Mouse (Mus musculus) limb, embryonic 10.5 days (tissue): ENCODE data around the gene Atad2b. TPM values are rescaled to one million over a fixed set of nuclear protein-coding genes. Genes with fewer than 3 reads are reported as not detected.

ENCODE experiments used
- DNase-seq: peaks from one replicate; pipeline ENCODE4 v3.0.0-alpha.2; 2017; ENCODE audit warnings: low spot score
- H3K27ac ChIP-seq: fragments of 300-500 bp; sonication (generic); 2 replicates; pipeline ENCODE4 v1.5.1; 2016; ENCODE audit warnings: mild to moderate bottlenecking
- H3K27me3 ChIP-seq: fragments of 300-500 bp; sonication (generic); 2 replicates; pipeline ENCODE4 v1.6.1; 2016; ENCODE audit warnings: low read depth, mild to moderate bottlenecking; ENCODE audit not compliant: poor library complexity, severe bottlenecking
- H3K36me3 ChIP-seq: fragments of 300-500 bp; sonication (generic); 2 replicates; pipeline ENCODE4 v1.6.1; 2016; ENCODE audit warnings: mild to moderate bottlenecking, moderate library complexity
- H3K4me1 ChIP-seq: fragments of 300-500 bp; sonication (generic); 2 replicates; pipeline ENCODE4 v1.6.1; 2016
- H3K4me3 ChIP-seq: fragments of 300-500 bp; sonication (generic); 2 replicates; pipeline ENCODE4 v1.5.1; 2016; ENCODE audit warnings: mild to moderate bottlenecking, moderate library complexity
- H3K9me3 ChIP-seq: fragments of 300-500 bp; sonication (generic); replicated peaks from 2 replicates; pipeline ENCODE4 v1.6.1; 2016; ENCODE audit warnings: mild to moderate bottlenecking
- WGBS: fragments of 180-500 bp; shearing (Covaris S2); methylation state at CpG from one replicate; pipeline ENCODE4 v1.1.7; 2016; 5-methylcytosine and 5-hydroxymethylcytosine counted together
- polyA plus RNA-seq: library from polyadenylated mRNA; unstranded; fragments of >200 nt; fragmentation: Nextera tagmentation; extraction: Ambion mirVana; gene quantifications from 2 replicates; pipeline ENCODE4 v1.2.1, GENCODE M21; 2016

The Atad2b gene
- polyA plus RNA-seq, 1 experiment from 2014 or later = 13.5 TPM

DNA sequence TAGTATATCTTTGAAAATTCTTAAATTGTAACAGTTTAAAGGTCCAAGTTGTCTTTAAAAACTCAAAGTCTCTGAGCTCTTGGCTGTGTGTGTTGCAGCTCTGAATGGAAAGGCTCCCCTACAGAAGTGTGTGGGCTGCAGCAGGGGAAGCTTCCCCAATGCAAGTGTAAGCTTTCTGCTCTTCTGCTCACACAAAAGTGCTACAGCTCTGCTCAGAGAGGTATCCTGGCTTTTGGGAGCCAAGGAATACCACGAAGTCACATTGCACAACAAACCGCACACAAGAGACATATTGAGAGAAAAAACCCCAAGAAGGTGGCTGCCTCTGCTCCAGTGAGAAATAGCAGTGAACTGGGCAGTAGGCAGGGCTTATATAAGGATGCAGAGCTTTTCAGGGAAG is 120.9 kb downstream of the Atad2b start:
- no peak for DNase-seq
- H3K9me3 ChIP-seq = no peaks in the 10 kb centered on the region
- no peak overlapping the region for H3K4me3 ChIP-seq
- no peaks in the 10 kb centered on the region for H3K4me1 ChIP-seq
- H3K27me3 ChIP-seq = no peaks in the 10 kb centered on the region
- H3K36me3 ChIP-seq = peaks cover 72% of the 10 kb centered on the region
- H3K27ac ChIP-seq = no peak overlapping the region
- WGBS = 96% methylated on average over 2 of the region's 2 CpGs

DNA sequence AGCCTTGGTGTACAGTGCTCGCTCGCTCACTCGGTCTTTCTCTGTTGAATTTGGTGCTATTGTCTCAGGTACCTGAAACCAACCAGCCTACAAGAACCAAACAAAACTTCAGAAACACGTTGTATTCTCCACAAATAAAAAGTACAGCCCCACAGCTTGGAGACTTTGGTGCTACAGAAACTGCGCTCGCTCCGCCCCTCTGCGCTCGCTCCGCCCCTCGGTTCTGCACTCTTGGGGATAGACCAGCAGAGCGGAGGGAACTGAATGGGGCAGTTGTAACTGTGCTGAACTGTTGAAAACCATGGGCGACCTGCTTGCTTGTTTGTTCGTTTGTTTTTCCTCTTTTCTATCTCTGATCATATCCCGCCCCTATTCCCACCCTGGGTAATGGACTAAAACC is 127.0 kb downstream of the Atad2b start:
- H3K27me3 ChIP-seq = no peaks in the 10 kb centered on the region
- DNase-seq = no peak
- H3K27ac ChIP-seq = no peak overlapping the region
- peaks cover 35% of the 10 kb centered on the region for H3K36me3 ChIP-seq
- H3K4me1 ChIP-seq = no peaks in the 10 kb centered on the region
- H3K4me3 ChIP-seq = no peak overlapping the region
- 90% methylated on average over 15 of the region's 15 CpGs for WGBS
- no peaks in the 10 kb centered on the region for H3K9me3 ChIP-seq

DNA sequence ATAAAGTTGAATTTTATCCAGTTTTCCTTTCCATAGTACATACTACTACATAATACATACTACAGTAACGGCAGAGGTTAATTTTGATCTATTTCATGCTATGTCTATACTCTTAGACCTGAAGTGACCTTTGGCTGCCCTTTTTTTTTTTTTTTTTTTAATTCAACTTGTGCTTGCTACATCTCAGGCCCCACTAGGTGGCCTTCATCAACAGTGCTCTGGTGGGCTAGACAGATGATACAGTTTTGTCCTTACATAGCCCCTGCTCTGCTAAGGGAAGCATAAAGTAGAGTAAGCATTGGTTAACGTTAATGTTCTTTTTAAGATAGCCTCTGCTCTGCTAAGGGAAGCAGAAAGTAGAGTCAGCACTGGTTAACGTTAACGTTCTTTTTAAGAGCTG is 131.0 kb downstream of the Atad2b start:
- Histone ChIP-seq H3K27ac (no peak overlapping the region), H3K4me3 (no peak overlapping the region), H3K27me3 (no peaks in the 10 kb centered on the region), H3K4me1 (no peaks in the 10 kb centered on the region), H3K9me3 (peaks cover 20% of the 10 kb centered on the region), H3K36me3 (peaks cover 15% of the 10 kb centered on the region)
- 96% methylated on average over 4 of the region's 4 CpGs for WGBS
- DNase-seq = no peak

DNA sequence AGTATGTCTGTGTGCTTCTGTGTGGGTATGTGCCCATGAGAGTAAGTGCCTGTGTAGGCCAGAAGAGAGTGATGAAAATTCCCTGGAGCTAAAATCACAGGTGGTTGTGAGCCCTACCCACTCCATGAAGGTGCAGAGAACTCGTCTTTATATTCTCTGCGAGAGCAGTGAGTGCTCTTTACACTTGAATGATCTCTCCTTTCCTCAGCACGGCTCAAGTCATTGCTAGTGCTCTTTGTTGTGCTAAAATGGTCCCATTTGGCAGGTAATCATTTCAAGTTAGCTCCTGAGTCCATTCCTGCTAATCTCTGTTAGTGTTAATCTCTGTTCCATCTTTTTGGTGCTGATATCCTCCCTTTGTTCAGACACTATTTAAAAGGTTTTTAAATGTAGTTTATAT is 150.4 kb downstream of the Atad2b start:
- Histone ChIP-seq H3K9me3 (no peaks in the 10 kb centered on the region), H3K27me3 (no peaks in the 10 kb centered on the region), H3K27ac (no peak overlapping the region), H3K36me3 (no peaks in the 10 kb centered on the region), H3K4me1 (no peaks in the 10 kb centered on the region), H3K4me3 (no peak overlapping the region)
- WGBS = 41% methylated on average over 3 of the region's 3 CpGs
- DNase-seq = no peak

DNA sequence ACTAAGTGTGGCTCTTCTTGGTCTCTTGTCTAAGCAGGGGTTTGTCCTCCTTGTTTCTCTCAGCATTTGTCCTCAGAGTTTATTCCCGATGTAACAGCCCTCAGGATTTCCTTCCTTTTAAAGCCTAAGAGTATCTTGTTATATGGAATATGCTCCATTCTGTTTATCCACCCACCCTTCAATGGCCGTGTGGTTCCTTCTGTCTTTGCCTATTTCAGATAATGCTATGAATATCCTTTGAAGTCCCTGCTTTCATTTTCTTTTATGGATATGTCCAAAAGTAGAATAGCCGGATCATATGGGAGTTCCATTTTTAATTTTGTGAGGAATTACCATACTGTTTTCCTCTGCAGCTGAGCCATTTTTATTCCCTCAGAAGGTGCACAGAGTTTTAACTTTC is 153.0 kb downstream of the Atad2b start:
- 85% methylated on average over 3 of the region's 3 CpGs for WGBS
- Histone ChIP-seq H3K4me1 (no peaks in the 10 kb centered on the region), H3K27ac (no peak overlapping the region), H3K4me3 (no peak overlapping the region), H3K27me3 (no peaks in the 10 kb centered on the region), H3K36me3 (no peaks in the 10 kb centered on the region), H3K9me3 (no peaks in the 10 kb centered on the region)
- DNase-seq = no peak

DNA sequence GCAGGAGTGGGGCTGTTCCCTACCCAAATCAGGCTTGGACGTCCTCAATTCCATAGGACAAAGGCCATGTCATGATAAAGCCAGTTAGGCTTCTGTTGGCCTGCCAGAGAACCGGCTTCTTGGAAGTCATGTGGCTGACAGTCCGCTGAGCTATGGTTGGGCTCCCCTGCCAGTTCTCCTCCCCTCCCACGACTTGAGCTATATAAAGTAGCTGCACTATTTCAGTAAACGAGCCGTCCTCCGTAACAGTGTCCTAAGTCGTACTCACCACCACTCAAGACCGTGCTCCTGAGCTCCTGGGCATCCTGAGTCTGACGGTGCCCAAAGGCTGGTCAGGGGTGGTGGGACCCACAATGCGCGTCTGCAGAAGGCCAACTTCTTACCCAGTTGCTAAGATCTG is 156.0 kb downstream of the Atad2b start:
- Histone ChIP-seq H3K4me3 (no peak overlapping the region), H3K27me3 (no peaks in the 10 kb centered on the region), H3K4me1 (no peaks in the 10 kb centered on the region), H3K27ac (no peak overlapping the region), H3K9me3 (no peaks in the 10 kb centered on the region), H3K36me3 (no peaks in the 10 kb centered on the region)
- no peak for DNase-seq
- 88% methylated on average over 12 of the region's 12 CpGs for WGBS

DNA sequence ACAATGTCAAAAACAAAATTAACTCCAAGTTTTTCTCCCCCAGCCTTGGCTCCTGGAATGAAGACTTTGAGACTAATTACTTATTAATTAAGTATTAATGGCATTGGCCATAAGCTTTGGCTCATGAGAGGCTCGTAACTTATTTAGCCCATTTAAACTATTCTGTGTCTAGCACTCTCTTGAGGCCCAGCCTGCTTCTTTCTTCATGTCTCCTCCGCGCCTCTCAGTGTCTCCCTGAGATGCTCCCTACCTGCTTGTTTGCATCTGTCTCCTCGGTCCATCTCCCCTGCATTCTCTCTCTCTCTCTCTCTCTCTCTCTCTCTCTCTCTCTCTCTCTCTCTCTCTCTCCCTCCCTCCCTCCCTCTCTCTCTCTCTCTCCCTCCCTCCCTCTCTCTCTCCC is 164.3 kb downstream of the Atad2b start:
- Histone ChIP-seq H3K27ac (no peak overlapping the region), H3K27me3 (no peaks in the 10 kb centered on the region), H3K4me1 (no peaks in the 10 kb centered on the region), H3K9me3 (no peaks in the 10 kb centered on the region), H3K4me3 (no peak overlapping the region), H3K36me3 (peaks cover 27% of the 10 kb centered on the region)
- no peak for DNase-seq
- WGBS = 95% methylated on average over 4 of the region's 4 CpGs

DNA sequence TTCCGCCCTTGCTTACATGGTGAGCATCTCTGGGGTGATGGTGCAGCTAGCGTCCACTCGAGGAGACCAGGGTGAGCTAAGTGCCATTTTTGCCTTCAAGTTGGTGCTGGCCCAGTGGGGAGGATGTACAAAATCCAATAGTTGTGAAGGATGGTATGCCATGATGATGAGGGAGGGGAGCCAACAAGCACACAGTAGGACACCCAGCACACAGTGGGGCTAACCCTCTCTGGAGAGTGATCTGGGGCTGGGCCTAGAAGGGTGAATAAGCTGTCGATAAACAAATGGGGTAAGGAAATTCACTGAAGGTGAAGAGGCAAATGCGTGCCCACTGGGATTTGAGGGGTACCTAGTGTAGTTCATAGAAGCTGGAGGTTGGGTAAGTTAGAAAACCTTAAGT is 167.6 kb downstream of the Atad2b start:
- no peak for DNase-seq
- 95% methylated on average over 5 of the region's 5 CpGs for WGBS
- no peak overlapping the region for H3K4me3 ChIP-seq
- H3K36me3 ChIP-seq = peaks cover 27% of the 10 kb centered on the region
- no peak overlapping the region for H3K27ac ChIP-seq
- no peaks in the 10 kb centered on the region for H3K27me3 ChIP-seq
- no peaks in the 10 kb centered on the region for H3K9me3 ChIP-seq
- H3K4me1 ChIP-seq = no peaks in the 10 kb centered on the region

DNA sequence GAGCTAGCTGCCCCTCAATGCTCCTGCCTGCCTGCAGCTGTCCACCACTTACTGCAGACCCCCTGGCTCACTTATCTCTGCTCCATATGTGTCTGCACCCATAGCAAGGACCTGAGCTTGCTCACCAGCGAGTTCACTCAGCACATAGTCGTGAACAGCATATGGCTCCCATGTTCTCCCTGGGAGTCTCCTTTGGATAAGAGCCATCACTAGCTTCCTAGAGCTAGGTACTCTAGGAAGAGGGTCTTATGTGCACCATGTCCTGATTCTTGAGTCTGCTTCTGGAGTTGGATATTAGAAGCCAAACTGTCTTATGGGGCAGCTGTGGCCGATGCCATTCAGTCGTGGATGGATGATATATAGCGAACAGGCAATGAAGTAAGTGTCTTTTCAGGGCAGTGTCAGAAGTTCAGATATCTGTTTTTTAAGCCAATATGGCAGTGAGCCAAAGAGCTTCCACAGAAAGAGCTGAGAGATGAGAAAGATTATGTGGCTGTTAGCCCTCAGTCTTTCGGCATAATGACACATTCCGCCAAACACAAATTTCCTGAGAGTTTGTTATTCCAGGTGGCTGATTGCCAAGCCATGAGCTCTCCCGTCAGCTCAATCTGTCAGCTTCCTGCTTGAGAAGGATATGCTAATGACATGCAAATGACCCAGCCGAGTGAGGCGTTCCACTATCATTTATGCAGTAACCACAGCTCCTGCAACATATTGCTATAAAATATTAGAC is 170.8 kb downstream of the Atad2b start:
- Histone ChIP-seq H3K4me3 (no peak overlapping the region), H3K9me3 (no peaks in the 10 kb centered on the region), H3K27ac (no peak overlapping the region), H3K27me3 (no peaks in the 10 kb centered on the region), H3K4me1 (no peaks in the 10 kb centered on the region), H3K36me3 (peaks cover 32% of the 10 kb centered on the region)
- WGBS = 68% methylated on average over 10 of the region's 10 CpGs
- no peak for DNase-seq

DNA sequence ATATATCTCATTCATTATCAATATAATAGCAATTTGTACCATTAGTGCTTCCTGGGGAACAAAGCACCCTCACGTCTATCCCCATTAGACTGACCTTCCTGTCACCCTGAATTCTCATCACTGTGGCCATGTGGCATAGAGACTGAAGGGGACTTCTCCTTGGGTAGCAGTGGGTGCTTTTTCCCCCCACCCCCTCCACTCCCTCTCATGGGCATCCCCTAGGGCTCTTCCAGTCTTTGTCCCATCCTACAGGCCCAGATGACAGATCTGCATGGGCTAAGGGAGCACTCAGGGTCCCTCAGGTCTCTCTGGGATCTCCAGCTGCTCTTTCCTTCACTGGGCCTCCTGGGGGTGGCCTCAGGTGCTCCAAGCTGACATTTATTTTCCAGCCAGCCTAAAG is 171.5 kb downstream of the Atad2b start:
- WGBS = 66% methylated on average over 1 of the region's 1 CpGs
- Histone ChIP-seq H3K36me3 (peaks cover 25% of the 10 kb centered on the region), H3K27ac (no peak overlapping the region)

More for the DNA sequence above, 171.5 kb downstream of the Atad2b start:
- Histone ChIP-seq H3K4me1 (no peaks in the 10 kb centered on the region), H3K4me3 (no peak overlapping the region), H3K9me3 (no peaks in the 10 kb centered on the region), H3K27me3 (no peaks in the 10 kb centered on the region)
- DNase-seq = no peak

Other genes starting within 250 kb of the Atad2b start
- 0.13 and 0.14 TPM in 2 replicates for gene Fam228a, start 178.9 kb upstream of the Atad2b start, polyA plus RNA-seq
- gene Pfn4, start 148.3 kb upstream of the Atad2b start, polyA plus RNA-seq = 1.0 and 1.9 TPM in 2 replicates
- gene Fam228b, start 148.1 kb upstream of the Atad2b start, polyA plus RNA-seq = 1.2 and 1.4 TPM in 2 replicates
- gene Sf3b6, start 99.8 kb upstream of the Atad2b start, polyA plus RNA-seq = 278 and 297 TPM in 2 replicates
- gene Fkbp1b, start 75.8 kb upstream of the Atad2b start, polyA plus RNA-seq = 5.6 and 7.9 TPM in 2 replicates
- gene Wdcp, start 74.0 kb upstream of the Atad2b start, polyA plus RNA-seq = 23.9 and 26.9 TPM in 2 replicates
- gene Mfsd2b, start 43.0 kb upstream of the Atad2b start, polyA plus RNA-seq = 4.4 and 4.5 TPM in 2 replicates
- 20.2 and 23.7 TPM in 2 replicates for gene Ubxn2a, start 9.6 kb upstream of the Atad2b start, polyA plus RNA-seq